Mouse (Mus musculus): ENCODE results near the gene Ager. TPM values are rescaled to one million over a fixed set of nuclear protein-coding genes. Genes with fewer than 3 reads are reported as not detected.
A peak's percentile ranks its signal among the peaks of the same experiment; 100 is the strongest.

The Ager gene
- total RNA-seq (2021): 1 to 10 TPM; 1.2 to 2.4 TPM
- long read RNA-seq, partial matches to known transcripts: 1 of 2 reads
- long read RNA-seq, other reads (novel, unspliced or antisense): 0 of 2 reads

GRCm38 (mm10) chr17:34597566-34598095, at the start of gene Ager:
Ager (plus strand) TSS chr17:34597862.
- DNase-seq (ENCODE audit: low spot score in 2 of 2): no peak

- no peak for DNase-seq (ENCODE audit: low spot score in 2 of 2)
These were observed 48.5 kb upstream of the Ager start for GRCm38 (mm10) chr17:34549156-34549555.

- DNase-seq (ENCODE audit: low spot score in 2 of 2): no peak
These were observed 47.8 kb upstream of the Ager start for GRCm38 (mm10) chr17:34549843-34550242.

- DNase-seq (ENCODE audit: low spot score in 2 of 2): peak; percentile 72 to 79
These were observed 42.2 kb upstream of the Ager start for GRCm38 (mm10) chr17:34555483-34555882.

- DNase-seq (ENCODE audit: low spot score in 2 of 2): no peak
These were observed 41.3 kb upstream of the Ager start for GRCm38 (mm10) chr17:34556406-34556805.

GRCm38 (mm10) chr17:34557411-34557810, 40.3 kb upstream of the Ager start:
- no peak for DNase-seq (ENCODE audit: low spot score in 2 of 2)

GRCm38 (mm10) chr17:34559116-34559515, 38.5 kb upstream of the Ager start:
- no peak for DNase-seq (ENCODE audit: low spot score in 2 of 2)

GRCm38 (mm10) chr17:34559895-34560294, 37.8 kb upstream of the Ager start:
- no peak for DNase-seq (ENCODE audit: low spot score in 2 of 2)

GRCm38 (mm10) chr17:34560438-34560837, 37.2 kb upstream of the Ager start:
- DNase-seq (ENCODE audit: low spot score in 2 of 2): no peak

GRCm38 (mm10) chr17:34561200-34561599, 36.5 kb upstream of the Ager start:
- no peak for DNase-seq (ENCODE audit: low spot score in 2 of 2)

- no peak for DNase-seq (ENCODE audit: low spot score in 2 of 2)
These were observed 35.1 kb upstream of the Ager start for GRCm38 (mm10) chr17:34562595-34562994.

- no peak for DNase-seq (ENCODE audit: low spot score in 2 of 2)
These were observed 34.3 kb upstream of the Ager start for GRCm38 (mm10) chr17:34563354-34563753.

GRCm38 (mm10) chr17:34564003-34564421, 33.6 kb upstream of the Ager start, which contains the start of gene Notch4:
Notch4 (plus strand) TSS chr17:34564268.
- DNase-seq (ENCODE audit: low spot score in 2 of 2): no peak

- DNase-seq (ENCODE audit: low spot score in 2 of 2): no peak
These were observed 32.9 kb upstream of the Ager start for GRCm38 (mm10) chr17:34564796-34565195.

- DNase-seq (ENCODE audit: low spot score in 2 of 2): no peak
These were observed 30.4 kb upstream of the Ager start for GRCm38 (mm10) chr17:34567311-34567710.

GRCm38 (mm10) chr17:34568421-34568820, 29.2 kb upstream of the Ager start:
- no peak for DNase-seq (ENCODE audit: low spot score in 2 of 2)

GRCm38 (mm10) chr17:34569919-34570318, 27.7 kb upstream of the Ager start:
- no peak for DNase-seq (ENCODE audit: low spot score in 2 of 2)

- no peak for DNase-seq (ENCODE audit: low spot score in 2 of 2)
These were observed 25.8 kb upstream of the Ager start for GRCm38 (mm10) chr17:34571875-34572274.

- DNase-seq (ENCODE audit: low spot score in 2 of 2): peak in 1 of 2 experiments; percentile 29
These were observed 25.3 kb upstream of the Ager start for GRCm38 (mm10) chr17:34572361-34572760.

GRCm38 (mm10) chr17:34576577-34576976, 21.1 kb upstream of the Ager start:
- no peak for DNase-seq (ENCODE audit: low spot score in 2 of 2)

- DNase-seq (ENCODE audit: low spot score in 2 of 2): no peak
These were observed 19.6 kb upstream of the Ager start for GRCm38 (mm10) chr17:34578070-34578469.

GRCm38 (mm10) chr17:34582528-34582927, 15.1 kb upstream of the Ager start:
- DNase-seq (ENCODE audit: low spot score in 2 of 2): no peak

GRCm38 (mm10) chr17:34583397-34583796, 14.3 kb upstream of the Ager start:
- no peak for DNase-seq (ENCODE audit: low spot score in 2 of 2)

Data from layer of hippocampus, postnatal 10 days (tissue).